Mouse (Mus musculus) adrenal gland, postnatal 25 days (tissue): ENCODE results near the gene Fam124a. TPM values are rescaled to one million over a fixed set of nuclear protein-coding genes. Genes with fewer than 3 reads are reported as not detected.
A peak's percentile ranks its signal among the peaks of the same experiment; 100 is the strongest.
"Not testable (repeated sequence)": the region's sequence is repeated elsewhere in the genome, so short reads cannot be mapped to it uniquely, and the experiment has no call there.

Experiments used
- DNase-seq: peaks from one replicate; pipeline ENCODE4 v3.0.0; 2021; ENCODE audit warnings: mixed read lengths
- long read RNA-seq: library from polyadenylated mRNA; stranded (forward); transcript quantifications from one replicate; pipeline ENCODE4 v2.0.0, GENCODE M21; 2021
- total RNA-seq: library from RNA; stranded (reverse); gene quantifications from 2 replicates; pipeline ENCODE4 v1.2.3, GENCODE M21; 2021

Fam124a gene
- total RNA-seq = 1.0 and 1.5 TPM in 2 replicates
- long read RNA-seq, partial matches to known transcripts = 1 of 1 reads
- long read RNA-seq, other reads (novel, unspliced or antisense) = 0 of 1 reads

DNA sequence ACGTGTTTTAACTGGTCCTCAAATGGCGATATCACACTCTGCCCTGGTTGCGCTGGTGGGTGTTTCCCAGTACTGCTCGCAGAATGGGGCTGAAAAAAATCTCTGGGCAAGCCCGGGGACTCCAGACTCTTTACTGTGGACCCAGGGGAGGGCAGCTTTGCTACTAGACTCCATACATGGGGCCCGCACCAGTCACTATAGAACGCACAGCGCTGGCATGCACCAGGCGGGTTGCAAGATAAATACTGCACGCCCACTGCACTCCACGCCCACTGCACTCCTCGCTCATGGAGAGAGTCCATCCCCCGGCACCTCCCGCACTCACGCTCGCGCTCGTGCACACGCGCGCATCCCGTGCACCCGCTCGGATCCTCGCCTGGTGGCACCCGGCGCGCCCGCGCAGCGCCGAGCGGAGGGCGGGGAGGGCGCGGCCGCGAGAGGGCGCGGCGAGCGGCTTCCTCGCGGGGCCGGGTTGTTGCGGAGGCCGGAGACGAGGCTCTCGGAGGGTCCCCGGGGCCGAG lies at the start of gene Fam124a:
Gene Fam124a (plus strand): TSS at position 429 of the 521 bp plus-strand sequence.
- DNase-seq = peak; percentile 68

DNA sequence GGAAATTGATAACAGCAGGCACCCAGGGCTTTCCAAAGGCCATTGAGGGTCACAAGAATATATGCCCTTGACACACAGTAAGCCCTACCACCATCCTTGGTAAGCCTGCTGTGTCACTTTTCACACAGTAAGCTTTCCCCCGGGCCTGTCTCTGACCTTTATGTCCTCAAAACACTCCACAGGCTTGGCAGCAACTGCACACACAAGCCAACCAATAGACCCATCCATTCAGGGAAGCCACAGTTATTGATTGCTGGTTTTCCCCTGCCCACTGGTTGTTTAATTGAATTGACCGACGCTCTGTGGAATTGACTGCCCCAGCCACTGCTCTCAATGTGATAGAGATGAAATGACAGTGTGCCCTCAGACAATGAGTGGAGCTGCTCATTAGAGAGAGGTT lies 49.3 kb upstream of the Fam124a start:
- no peak for DNase-seq

DNA sequence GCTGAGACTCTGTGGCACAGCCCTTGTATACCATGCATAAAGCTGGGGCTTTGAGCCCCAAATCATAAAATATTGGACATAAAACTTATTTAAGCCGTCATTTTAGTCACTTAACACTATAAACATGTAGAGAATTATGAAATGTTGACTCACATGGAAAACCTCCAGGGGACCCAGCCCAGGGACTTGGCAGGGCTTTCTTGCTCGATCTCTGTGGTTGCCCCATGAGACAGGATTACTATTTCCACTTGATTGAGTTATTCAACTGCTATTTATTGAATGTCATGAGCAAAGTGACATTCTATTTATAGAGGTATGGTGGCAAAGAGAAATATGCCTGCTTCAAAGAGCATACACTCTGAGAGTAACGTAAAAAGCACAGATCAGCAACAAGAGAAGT lies 46.2 kb upstream of the Fam124a start:
- DNase-seq = no peak

- no peak for DNase-seq
These were observed 42.7 kb upstream of the Fam124a start for GRCm38 (mm10) chr14:62512845-62513244.

DNA sequence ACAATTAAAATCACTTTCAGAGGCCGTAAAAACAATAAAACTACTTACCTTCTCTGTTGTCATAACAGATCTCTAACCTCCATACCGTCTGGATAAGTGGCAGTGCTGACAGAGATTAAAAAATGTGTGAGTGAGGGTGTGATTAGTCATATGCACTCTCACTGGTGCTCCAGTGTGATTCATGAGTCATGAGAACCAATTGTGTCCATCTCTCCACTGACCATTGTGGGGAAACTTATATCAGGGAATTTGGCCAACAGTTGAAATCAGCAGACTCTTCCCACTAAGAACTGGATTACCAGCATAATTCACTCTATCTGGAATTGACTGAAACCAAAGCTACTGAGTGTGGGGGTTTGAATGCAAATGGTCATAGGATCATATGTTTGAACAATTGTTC lies 24.6 kb upstream of the Fam124a start:
- no peak for DNase-seq

DNA sequence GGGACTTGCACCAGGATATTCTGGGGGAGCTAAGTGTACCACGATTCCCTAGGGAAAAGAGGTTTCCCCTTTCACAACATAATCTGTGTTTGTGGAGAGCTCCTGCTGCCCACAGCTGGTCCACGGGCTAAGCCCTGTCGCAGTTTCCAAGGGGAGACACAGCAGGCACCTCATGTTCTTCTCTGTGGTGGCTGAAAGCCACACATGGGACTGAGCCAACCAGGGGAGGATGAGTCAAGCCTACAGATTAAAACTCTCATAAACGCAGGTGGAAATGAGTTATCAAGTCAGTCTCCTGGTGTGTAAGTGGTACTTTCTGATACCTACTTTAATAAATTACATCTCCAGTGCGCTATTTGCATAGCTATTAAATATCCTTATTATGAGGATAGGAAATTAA lies 19.4 kb upstream of the Fam124a start:
- DNase-seq = no peak

DNA sequence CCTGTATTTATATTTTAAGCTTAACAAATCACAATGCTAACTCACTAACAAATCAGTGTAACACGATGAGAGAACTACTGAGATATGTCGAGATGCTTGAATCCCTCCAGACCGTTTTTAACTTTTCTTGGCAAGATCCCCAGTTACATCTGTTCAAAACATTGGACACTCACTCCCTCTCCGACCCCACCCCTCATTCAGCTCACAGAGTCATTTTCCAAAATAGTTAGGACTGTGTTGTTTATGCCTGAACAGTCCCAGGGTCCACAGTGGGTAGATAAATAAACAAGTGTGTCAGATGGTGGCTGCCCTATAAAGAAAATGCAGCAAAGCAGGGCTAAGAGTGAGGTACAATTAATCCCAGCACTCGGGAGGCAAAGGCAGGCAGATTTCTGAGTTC lies 18.5 kb upstream of the Fam124a start:
- DNase-seq = no peak

DNA sequence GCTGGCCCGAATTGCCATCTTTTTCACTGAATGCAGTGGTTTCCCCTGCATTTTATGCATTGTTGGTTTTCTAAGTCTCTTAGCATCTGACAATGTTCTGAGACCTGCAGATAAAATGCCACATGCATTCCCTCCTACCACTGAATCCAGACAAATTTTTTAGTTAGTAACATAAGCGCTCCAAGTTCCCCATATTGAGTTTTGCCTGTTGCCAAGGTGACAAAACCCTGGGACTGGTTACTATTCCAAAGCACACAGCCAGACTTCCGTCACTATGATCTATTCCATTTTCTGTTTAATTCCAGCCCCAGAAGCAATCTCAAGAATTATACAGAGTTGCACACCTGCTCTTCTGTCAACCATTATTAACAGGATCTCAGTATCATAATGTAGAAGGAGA lies 15.7 kb upstream of the Fam124a start:
- no peak for DNase-seq

- no peak for DNase-seq
These were observed 13.8 kb upstream of the Fam124a start for GRCm38 (mm10) chr14:62541751-62542150.

DNA sequence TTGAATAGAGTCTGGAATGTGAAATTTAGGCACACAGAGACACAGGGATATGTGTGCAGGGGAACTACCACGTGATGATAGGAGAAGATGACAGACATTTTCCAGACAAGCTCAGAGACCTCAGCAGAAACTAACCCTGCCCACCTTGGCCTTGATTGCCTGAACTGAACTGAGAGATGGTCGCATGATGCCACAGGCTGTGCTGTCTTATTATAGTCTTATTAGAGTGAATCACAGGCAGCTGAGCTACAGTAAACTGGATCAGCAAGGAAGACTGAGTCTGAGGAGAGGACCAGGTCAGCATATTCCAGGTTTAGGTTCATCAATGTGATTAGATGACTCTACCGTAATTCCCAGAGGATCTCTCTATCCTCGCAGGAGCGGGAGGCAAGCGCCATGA lies 9.2 kb upstream of the Fam124a start:
- no peak for DNase-seq

GRCm38 (mm10) chr14:62546746-62547145 lies 8.8 kb upstream of the Fam124a start:
- no peak for DNase-seq

DNA sequence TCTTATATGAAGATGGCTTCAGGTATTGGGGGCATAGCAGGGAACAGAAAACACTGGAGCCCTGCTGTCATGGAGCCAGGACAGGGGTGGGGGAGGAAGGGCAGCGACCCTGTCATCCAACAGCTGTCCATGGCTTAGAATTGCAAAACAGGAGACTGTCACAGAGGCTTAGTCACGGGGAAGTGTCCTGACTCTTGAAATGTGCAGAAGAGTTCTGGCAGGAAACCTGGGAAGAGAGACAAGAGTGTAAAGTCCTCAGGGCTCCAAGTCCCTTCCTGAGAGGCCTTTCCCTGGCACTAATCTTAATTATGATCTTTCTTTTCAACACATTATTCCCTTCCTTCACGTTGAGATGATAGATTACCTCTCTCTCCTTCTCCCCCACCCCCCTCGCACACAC lies 5.4 kb upstream of the Fam124a start:
- no peak for DNase-seq

DNA sequence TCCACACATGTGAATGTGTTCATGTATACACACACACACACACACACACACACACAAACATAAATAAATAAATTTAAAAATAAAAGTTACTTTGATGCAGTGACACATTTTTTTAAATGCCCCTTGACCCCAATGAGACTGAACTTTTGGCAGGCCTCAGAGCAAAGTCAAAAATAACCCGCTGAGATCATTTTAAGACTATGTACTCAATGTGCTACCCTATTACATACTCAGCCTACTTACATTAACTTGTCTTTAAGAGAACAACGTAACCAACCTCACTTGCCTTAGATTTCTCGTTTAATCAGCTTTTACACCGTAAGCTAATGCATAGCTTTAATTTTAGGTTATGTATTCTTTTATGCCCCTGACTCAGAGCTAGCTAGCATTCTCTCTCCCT lies 2.8 kb upstream of the Fam124a start:
- no peak for DNase-seq

DNA sequence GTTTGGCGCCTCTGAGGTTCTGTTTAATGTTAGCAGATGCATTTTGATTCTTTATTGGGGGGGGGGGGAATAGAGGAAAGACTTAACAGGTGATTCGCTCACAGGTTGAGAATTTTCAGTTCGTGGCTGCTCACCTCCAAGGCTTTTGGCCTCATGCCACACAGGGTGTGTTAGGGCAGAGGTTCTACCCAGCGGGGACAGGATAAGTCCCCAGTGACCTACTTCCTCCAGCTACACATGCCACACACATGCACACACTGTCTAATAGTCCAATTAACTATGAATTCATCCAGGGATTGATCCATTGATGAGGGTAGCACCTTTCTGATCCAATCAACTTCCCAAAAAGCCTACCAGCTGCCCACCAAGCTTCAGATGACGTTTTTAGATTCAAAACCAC lies 1.8 kb upstream of the Fam124a start:
- DNase-seq = no peak

DNA sequence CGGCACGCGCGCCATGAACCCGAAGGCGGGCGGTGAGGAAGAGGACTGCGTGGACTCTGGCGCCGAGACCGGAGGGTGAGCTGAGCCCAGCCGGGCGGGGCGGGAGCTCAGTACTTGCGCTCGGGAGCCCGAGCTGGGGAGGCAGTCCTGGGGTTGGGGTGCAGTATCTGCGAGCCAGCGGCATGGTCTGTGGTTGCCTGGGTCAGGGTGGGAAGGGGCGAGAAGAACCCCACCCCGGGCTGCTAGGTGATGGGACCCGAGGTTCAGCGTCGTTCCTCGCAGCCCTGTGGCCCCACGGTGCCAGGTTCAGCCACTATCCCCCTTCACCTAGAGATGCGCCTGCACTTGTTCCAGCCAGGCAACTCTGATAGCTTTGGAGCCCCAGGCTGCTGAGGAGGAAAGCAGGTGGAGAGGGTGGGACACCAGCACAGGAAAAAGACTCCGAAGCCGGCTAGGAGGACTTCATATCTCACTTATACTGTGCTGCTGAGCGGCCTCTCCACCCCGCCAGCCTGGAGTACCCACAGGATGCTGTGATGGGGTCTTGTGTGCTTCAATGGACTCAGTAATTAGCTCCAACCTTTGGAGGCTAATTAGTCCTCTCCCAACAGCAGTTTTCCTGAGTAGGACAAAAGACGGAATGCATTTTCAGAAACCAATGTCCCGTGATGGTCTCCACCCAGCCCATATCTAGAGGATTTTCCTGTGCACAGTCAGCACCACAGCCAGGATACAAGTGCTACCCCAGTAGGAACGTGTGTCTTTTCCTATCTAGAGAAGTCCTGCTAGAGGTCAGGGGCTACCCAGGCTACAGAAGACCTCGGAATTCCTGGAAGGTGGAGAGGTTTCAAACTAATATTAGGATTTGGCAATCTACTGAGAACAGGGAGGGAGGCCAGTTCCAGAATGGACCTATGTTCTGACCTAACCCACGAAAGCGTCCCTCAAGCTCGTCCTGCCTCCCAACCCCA lies 588 bp downstream of the Fam124a start:
- DNase-seq = no peak

GRCm38 (mm10) chr14:62557111-62557510 lies 1.6 kb downstream of the Fam124a start:
- no peak for DNase-seq

DNA sequence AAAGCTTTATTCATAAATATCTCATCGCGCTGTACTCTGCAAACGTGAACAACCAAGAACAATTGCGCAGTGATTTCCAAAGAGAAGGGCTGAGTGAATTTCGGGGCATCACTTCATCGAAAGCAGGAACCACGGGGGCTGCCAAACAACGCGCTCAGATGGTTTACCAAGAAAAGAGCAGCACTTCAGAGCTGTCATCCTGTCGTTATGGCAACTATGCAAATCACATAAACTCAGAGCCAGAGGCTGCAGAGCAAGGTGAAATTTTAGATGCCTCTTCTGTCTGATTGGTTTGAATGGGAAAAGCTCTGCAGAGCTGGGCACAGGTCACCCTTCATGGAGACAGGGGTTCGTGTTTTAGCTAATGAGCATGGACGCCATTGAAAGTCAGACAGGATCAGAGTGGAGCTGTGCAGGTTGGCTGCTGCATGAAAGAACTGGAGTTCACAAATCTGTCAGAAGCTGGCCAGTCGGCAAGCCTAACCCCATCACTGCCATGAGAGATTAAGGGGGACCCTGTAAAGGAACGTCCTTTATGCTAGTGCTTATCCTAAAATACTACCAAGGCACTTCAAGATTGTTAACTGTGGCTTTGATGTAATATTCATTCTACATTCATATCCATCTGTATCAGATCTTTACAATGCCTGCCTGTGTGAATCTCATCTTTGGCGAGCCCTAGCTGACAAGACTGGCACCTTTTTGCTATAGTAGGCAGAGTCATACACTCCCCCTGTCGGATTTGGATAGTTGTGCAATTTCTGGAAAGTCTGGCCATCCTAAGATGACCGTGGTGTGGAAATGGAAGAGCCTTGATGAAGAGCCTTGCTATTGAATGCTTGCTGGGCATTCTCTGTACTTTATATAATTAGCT lies 6.6 kb downstream of the Fam124a start:
- no peak for DNase-seq

DNA sequence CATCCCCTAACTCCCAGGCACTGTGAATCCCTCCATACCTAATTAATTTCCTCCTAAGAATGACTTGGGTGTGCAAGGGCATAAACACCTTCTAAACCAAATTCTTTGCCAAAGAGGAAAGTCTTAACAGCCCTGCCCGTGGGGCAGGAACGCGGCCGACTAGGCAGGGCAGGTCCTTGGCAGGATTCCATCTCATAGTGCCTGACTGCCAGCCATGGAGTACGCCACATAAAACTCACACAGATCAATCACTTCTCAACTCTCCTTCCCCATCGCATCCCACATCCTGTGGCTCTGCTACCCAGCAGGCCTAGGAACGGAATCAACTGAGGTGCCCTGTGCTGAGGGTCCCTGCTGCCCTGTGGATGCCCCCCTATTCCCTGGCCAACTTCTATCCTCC lies 8.1 kb downstream of the Fam124a start:
- no peak for DNase-seq

DNA sequence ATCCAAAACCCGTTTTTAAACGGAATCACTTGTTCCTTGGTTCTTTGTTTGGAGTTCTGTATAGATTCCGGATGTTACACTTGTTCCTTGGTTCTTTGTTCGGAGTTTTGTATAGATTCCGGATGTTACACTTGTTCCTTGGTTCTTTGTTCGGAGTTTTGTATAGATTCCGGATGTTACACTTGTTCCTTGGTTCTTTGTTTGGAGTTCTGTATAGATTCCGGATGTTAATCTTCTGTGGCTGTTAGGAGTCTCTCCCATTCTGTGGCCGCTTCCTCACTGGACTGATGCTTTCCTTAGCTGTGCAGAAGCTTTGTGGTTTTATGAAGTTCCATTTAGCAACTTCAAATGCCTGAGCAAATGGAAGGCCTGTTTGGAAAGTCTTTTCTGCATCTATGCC lies 11.3 kb downstream of the Fam124a start, which contains the start of gene Gm4131:
Gene Gm4131 (minus strand): TSS at position 101 of the 400 bp plus-strand sequence.
- not testable (repeated sequence) for DNase-seq

- DNase-seq = no peak
These were observed 13.9 kb downstream of the Fam124a start for GRCm38 (mm10) chr14:62569463-62569862.

DNA sequence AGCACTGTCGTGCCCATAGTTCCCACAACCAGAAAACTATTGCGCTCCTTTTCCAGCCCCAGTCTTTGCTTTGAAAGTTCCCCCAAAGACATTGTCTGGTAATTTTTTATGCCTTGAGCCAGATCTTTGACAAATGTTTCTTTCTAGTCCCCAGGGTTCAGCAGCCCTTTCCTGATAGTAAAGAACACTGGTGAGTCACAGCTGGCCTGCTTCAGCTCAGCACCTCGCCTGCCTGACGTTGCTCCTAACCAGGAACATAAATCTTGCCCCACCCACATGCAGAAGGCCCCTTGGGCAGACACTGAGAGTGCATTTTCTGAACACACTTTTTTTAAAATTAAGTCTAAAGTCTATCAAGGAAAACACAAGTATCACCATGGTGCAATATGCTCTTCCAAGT lies 14.8 kb downstream of the Fam124a start:
- DNase-seq = no peak

GRCm38 (mm10) chr14:62573454-62573853 lies 17.9 kb downstream of the Fam124a start:
- DNase-seq = no peak

- DNase-seq = no peak
These were observed 19.4 kb downstream of the Fam124a start for GRCm38 (mm10) chr14:62574906-62575305.
